Mouse (Mus musculus) macrophage (primary cell): ENCODE data around the gene Fgf8. TPM values are rescaled to one million over a fixed set of nuclear protein-coding genes. Genes with fewer than 3 reads are reported as not detected.

Source experiments
- H3K27ac ChIP-seq: fragments of 350-480 bp; formaldehyde crosslinking; 2 replicates; pipeline ENCODE4 v1.9.0; 2021
- H3K36me3 ChIP-seq: fragments of 350-480 bp; formaldehyde crosslinking; 2 replicates; pipeline ENCODE4 v1.9.0; 2021; ENCODE audit errors: inconsistent target
- H3K4me3 ChIP-seq: fragments of 350-480 bp; formaldehyde crosslinking; 2 replicates; pipeline ENCODE4 v1.9.0; 2021; ENCODE audit errors: inconsistent target
- H3K79me2 ChIP-seq: fragments of 350-480 bp; formaldehyde crosslinking; 2 replicates; pipeline ENCODE4 v1.9.0; 2021; ENCODE audit errors: inconsistent target
- WGBS: methylation state at CpG from one replicate; pipeline ENCODE4 v1.1.7; 2026; ENCODE audit warnings: inconsistent platforms; ENCODE audit not compliant: missing documents; 5-methylcytosine and 5-hydroxymethylcytosine counted together
- polyA plus RNA-seq: library from polyadenylated mRNA; stranded (reverse); fragments of 250-400 nt; gene quantifications from 3 replicates; pipeline ENCODE4 v1.2.4, GENCODE M21; 2018; ENCODE audit warnings: inconsistent platforms

Fgf8 gene
- polyA plus RNA-seq, 1 experiment from 2014 or later = not detected

DNA sequence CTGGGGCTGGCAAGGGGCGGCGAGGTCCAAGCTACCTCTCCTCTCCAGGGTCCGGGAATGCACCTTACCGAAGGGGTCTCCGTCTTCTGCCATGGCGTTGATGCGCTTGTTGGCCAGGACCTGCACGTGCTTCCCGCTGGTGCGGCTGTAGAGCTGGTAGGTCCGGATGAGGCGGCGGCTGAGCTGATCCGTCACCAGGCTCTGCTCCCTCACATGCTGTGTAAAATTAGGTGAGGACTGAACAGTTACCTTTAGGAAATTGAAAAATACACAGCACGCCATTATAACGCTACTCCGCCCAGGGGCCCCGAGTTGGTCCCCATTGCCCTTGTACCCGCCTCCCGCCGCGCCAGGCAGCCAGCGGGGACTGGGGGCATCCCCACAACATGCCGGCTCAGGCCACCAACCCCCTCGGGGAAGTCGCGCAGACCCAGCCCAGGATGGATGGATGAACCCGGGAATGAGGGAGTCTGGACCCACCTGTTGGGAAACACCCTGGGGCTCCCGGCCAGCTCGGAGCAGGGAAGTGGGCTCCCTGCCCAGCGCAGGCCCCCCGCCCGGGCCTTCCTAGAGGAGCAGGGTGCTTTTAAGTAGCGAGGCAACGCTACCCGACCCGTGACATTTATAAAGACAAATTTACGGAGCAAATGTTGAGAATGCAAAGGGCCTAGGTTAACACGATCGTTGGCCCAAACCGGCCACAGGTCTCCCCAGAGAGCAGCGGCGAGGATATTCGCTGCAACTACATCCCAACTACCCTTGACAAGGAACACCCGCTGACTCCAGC, 1.1 kb downstream of the Fgf8 start:
- Histone ChIP-seq H3K4me3 (no peak overlapping the region), H3K36me3 (no peaks in the 10 kb centered on the region), H3K79me2 (no peaks in the 10 kb centered on the region), H3K27ac (no peak overlapping the region)
- 12% methylated on average over 45 of the region's 45 CpGs for WGBS

DNA sequence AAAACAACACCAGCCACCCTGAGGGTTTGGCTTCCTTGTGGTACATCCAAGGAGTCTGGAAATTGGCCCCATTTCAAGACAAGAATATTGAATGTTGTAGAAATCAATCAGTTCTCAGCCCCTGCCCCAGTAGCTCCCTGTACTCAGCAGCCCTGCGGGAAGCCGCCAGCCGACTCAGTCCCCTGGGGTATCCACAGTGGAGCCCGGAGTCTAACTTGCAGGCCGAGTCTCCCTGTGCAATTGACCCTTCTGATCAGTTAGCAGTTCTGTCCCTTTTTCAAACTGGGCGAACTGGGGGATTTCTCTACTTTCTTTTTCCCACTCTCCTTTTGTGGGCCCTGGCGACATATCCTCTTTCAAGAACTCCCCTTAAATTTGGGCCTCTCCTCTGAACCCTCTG, 1.9 kb downstream of the Fgf8 start:
- no peaks in the 10 kb centered on the region for H3K79me2 ChIP-seq
- H3K4me3 ChIP-seq = no peak overlapping the region
- H3K27ac ChIP-seq = no peak overlapping the region
- no peaks in the 10 kb centered on the region for H3K36me3 ChIP-seq
- 59% methylated on average over 7 of the region's 7 CpGs for WGBS

- no peak overlapping the region for H3K27ac ChIP-seq
- H3K4me3 ChIP-seq = no peak overlapping the region
- 26% methylated on average over 13 of the region's 13 CpGs for WGBS
- H3K36me3 ChIP-seq = no peaks in the 10 kb centered on the region
- no peaks in the 10 kb centered on the region for H3K79me2 ChIP-seq
Observed at GRCm38 (mm10) chr19:45740233-45740632, 2.5 kb downstream of the Fgf8 start.

DNA sequence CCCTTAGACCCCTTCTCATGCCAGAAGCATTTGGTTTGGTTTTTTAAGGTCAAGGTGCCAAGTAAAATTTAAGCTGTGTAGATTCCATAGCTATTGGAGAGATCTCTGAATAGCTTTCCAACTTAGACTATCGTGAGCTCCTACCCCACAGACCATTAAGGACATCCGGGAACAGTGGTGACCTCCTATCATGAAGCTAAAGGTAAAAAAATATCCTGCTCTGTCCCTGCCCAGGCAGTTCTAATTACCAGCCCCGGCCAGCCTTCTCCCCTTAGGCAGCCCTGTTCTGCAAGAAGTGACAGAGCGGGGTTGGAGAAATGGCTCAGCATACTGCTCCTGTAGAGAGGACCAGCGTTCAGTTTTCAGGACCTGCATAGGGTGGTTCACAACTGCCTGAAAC, 4.2 kb downstream of the Fgf8 start:
- Histone ChIP-seq H3K4me3 (no peak overlapping the region), H3K36me3 (no peaks in the 10 kb centered on the region), H3K79me2 (no peaks in the 10 kb centered on the region), H3K27ac (no peak overlapping the region)
- WGBS = 75% methylated on average over 5 of the region's 5 CpGs

GRCm38 (mm10) chr19:45737846-45738484, 4.8 kb downstream of the Fgf8 start:
- 91% methylated on average over 10 of the region's 10 CpGs for WGBS
- no peaks in the 10 kb centered on the region for H3K36me3 ChIP-seq
- H3K79me2 ChIP-seq = no peaks in the 10 kb centered on the region
- no peak overlapping the region for H3K4me3 ChIP-seq
- H3K27ac ChIP-seq = no peak overlapping the region

GRCm38 (mm10) chr19:45737208-45737845, 5.4 kb downstream of the Fgf8 start:
- Histone ChIP-seq H3K4me3 (no peak overlapping the region), H3K36me3 (no peaks in the 10 kb centered on the region), H3K79me2 (no peaks in the 10 kb centered on the region), H3K27ac (no peak overlapping the region)
- WGBS = 25% methylated on average over 22 of the region's 23 CpGs

GRCm38 (mm10) chr19:45736855-45737207, 5.9 kb downstream of the Fgf8 start:
- 4% methylated on average over 28 of the region's 28 CpGs for WGBS
- H3K4me3 ChIP-seq = no peak overlapping the region

DNA sequence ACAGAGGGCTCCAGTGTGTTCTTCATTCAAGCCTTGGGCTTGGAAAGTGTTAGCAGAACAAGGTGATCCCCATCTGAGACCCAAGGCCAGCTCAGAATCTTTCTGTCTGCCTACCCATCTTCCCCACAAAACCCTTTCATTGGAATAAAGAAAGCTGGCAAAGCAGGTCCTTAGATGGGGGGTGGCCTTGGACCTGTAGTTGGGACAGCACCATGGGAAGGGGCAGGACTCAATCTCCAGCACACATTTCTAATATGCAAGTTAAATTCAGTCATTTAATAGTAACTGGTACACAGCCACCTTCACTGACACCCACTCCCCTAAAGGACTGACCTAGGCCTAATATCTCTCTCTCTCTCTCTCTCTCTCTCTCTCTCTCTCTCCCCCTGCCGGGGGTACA, 6.5 kb downstream of the Fgf8 start:
- no peak overlapping the region for H3K27ac ChIP-seq
- WGBS = 80% methylated on average over 1 of the region's 1 CpGs
- no peaks in the 10 kb centered on the region for H3K79me2 ChIP-seq
- H3K4me3 ChIP-seq = no peak overlapping the region
- H3K36me3 ChIP-seq = no peaks in the 10 kb centered on the region

More at GRCm38 (mm10) chr19:45736855-45737207, 5.9 kb downstream of the Fgf8 start:
- no peak overlapping the region for H3K27ac ChIP-seq
- H3K36me3 ChIP-seq = no peaks in the 10 kb centered on the region
- H3K79me2 ChIP-seq = no peaks in the 10 kb centered on the region

DNA sequence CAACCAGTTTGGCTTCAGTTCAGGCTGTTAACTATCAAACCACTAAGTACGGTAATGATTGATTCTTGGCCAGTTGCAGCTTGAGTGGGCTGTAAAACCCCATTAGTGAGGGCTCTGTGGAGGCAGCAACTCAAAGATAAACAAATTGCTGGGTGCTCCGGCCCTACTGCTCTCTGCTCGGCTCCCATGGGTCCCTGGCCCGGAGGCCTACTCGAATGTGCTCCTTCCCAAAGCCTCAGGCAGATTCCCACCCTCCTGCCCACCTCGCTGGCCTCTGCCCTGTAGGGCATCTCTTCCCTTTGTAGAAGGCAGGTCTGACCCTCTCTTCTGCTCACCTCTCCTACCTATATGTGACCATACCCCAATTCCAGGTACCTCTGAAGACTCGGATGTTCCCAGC, 8.0 kb downstream of the Fgf8 start:
- WGBS = 93% methylated on average over 7 of the region's 7 CpGs
- H3K79me2 ChIP-seq = no peaks in the 10 kb centered on the region

DNA sequence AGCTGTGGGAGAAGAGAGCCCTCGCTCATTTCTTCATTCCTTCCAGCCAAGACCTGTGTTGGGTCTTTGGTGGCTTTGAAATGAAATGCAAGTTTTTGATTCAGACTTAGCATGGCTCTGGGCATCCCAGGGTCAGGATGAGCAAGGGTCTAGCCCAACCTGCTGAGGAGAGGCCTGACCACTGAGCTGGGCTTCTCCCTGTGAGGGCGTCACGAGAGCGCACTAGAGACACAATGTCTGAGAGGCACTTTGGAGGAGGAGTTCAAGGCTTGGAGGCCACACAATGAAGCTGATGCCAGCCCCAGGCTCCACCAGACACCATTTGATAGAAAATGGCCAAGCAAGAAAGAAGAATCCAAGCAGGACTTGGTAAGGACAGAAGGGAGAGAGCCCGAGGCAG, 8.5 kb downstream of the Fgf8 start:
- Histone ChIP-seq H3K4me3 (no peak overlapping the region), H3K79me2 (no peaks in the 10 kb centered on the region), H3K27ac (no peak overlapping the region), H3K36me3 (no peaks in the 10 kb centered on the region)
- 84% methylated on average over 5 of the region's 5 CpGs for WGBS

More for the DNA sequence above, 8.0 kb downstream of the Fgf8 start:
- Histone ChIP-seq H3K36me3 (no peaks in the 10 kb centered on the region), H3K4me3 (no peak overlapping the region), H3K27ac (no peak overlapping the region)

GRCm38 (mm10) chr19:45733564-45733963, 9.2 kb downstream of the Fgf8 start:
- no peak overlapping the region for H3K27ac ChIP-seq
- no peaks in the 10 kb centered on the region for H3K36me3 ChIP-seq
- WGBS = 79% methylated on average over 10 of the region's 10 CpGs
- H3K79me2 ChIP-seq = no peaks in the 10 kb centered on the region
- no peak overlapping the region for H3K4me3 ChIP-seq

DNA sequence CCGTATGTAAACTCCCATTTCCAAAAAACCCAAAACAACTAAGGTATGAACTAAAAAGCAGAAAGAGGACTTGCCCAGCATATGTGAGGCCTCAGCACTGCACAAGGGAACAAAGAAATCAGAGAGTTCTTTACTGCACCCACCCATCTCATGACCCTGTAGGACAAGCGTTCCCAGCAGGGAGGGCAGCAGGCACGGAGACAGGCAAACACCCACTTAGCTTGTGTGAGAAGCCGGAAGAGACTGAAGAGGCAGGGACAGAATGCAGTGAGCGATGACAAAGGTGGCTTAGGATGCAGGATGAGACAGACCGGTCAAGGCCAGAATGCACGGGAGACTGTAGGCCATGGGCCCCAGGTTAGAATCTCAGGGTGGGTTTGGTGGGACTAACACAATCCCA, 11.1 kb downstream of the Fgf8 start:
- Histone ChIP-seq H3K36me3 (no peaks in the 10 kb centered on the region), H3K79me2 (no peaks in the 10 kb centered on the region), H3K27ac (no peak overlapping the region), H3K4me3 (no peak overlapping the region)
- 97% methylated on average over 7 of the region's 7 CpGs for WGBS

GRCm38 (mm10) chr19:45730042-45730441, 12.7 kb downstream of the Fgf8 start:
- no peaks in the 10 kb centered on the region for H3K79me2 ChIP-seq
- no peaks in the 10 kb centered on the region for H3K36me3 ChIP-seq
- no peak overlapping the region for H3K27ac ChIP-seq
- H3K4me3 ChIP-seq = no peak overlapping the region
- WGBS = 81% methylated on average over 8 of the region's 8 CpGs

GRCm38 (mm10) chr19:45727231-45727630, 15.5 kb downstream of the Fgf8 start:
- WGBS = 43% methylated on average over 10 of the region's 10 CpGs
- H3K4me3 ChIP-seq = no peak overlapping the region
- no peaks in the 10 kb centered on the region for H3K79me2 ChIP-seq
- no peaks in the 10 kb centered on the region for H3K36me3 ChIP-seq
- no peak overlapping the region for H3K27ac ChIP-seq

- Histone ChIP-seq H3K36me3 (no peaks in the 10 kb centered on the region), H3K4me3 (no peak overlapping the region), H3K27ac (no peak overlapping the region), H3K79me2 (no peaks in the 10 kb centered on the region)
- WGBS = 79% methylated on average over 14 of the region's 14 CpGs
Observed at GRCm38 (mm10) chr19:45725677-45726277, 16.9 kb downstream of the Fgf8 start.
